Mouse (Mus musculus) cerebellum, adult 2 months (tissue): ENCODE measurements around the gene Akr1c19.

Experiments
- CTCF ChIP-seq: fragments of 200-500 bp; IDR thresholded peaks from 2 replicates; pipeline ENCODE4 v1.5.1; 2011; ENCODE audit warnings: low read depth, mild to moderate bottlenecking, control low read depth, low read length, moderate library complexity, borderline replicate concordance; ENCODE audit not compliant: insufficient read depth
- POLR2A ChIP-seq: fragments of 200-500 bp; IDR thresholded peaks from 2 replicates; pipeline ENCODE4 v1.6.1; 2011; ENCODE audit warnings: low read length, control low read depth, borderline replicate concordance; ENCODE audit not compliant: insufficient read depth

- no peak for TF ChIP-seq POLR2A
- no peak for TF ChIP-seq CTCF
Observed at GRCm38 (mm10) chr13:4211560-4212299, 16.8 kb upstream of the Akr1c19 start.
